Mouse (Mus musculus): ENCODE data around the gene Ebf1.

Gene Ebf1

DNA sequence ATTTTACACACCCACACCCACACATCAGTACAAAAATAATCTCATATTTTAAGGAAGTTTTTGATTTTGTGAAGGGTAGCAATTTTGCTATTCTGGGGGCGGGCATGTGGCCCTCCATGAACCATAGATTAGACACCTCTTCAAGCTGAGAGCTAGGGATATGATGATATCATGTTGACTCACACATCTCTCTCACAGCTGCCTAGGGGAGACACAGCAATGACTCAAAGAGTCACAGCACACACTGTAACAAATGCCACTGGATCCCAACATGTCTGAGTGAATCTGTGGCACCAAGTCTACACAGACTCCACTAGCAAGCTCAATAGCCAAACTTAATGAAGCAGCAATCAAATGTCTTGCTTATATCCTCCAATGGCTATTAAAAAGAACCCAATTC is 395.0 kb downstream of the Ebf1 start:
- no peak for DNase-seq (ENCODE audit: extremely low read depth, low read depth)

GRCm38 (mm10) chr11:45017493-45017892 is 400.4 kb downstream of the Ebf1 start:
- DNase-seq (ENCODE audit: extremely low read depth, low read depth): no peak

DNA sequence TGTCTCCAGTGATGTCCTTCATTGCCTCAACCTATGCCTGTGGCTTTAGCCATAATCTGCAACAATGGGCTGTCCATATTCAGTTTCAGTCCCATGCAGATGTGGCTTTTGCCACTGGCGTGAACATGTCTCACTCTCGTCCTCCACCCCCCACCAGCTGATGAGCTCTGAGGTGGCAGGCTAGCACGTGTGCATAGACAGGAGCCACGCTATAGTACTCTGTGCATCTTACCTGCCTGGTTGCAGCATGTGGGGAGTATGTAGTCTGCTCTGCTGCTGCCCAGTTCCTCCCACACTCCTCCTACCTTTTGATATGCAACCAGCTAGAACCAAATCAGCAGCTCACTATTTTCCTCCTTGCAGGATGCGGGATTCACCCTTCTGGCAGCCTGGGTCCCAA is 408.9 kb downstream of the Ebf1 start:
- DNase-seq (ENCODE audit: extremely low read depth, low read depth): no peak

- DNase-seq (ENCODE audit: extremely low read depth, low read depth): no peak
Measured at GRCm38 (mm10) chr11:45026674-45027073, 409.6 kb downstream of the Ebf1 start.

DNA sequence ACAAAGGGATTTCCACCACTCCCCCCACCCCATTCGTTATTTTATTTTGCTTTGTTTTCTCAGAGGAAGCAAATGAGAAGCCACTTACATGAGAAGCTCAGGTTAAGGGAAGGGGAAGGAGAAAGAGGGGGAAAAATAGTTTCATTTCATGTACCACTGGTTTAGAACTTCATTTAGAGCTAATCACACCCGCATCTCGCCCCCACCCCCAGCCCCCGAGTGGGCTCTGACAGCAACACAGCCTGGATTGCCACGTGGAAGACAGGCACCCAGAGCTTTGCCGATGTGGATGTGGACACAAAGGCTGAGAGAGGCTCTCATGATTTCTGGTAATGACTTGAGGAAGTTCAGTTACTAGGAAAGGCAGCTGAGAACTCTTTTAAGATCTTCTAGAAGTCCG is 410.0 kb downstream of the Ebf1 start:
- no peak for DNase-seq (ENCODE audit: extremely low read depth, low read depth)

- DNase-seq (ENCODE audit: extremely low read depth, low read depth): no peak
Measured at GRCm38 (mm10) chr11:45055744-45056610, 438.9 kb downstream of the Ebf1 start.
